Mouse (Mus musculus): ENCODE data around the gene Poc1a. TPM values are rescaled to one million over a fixed set of nuclear protein-coding genes. Genes with fewer than 3 reads are reported as not detected.
A peak's percentile ranks its signal among the peaks of the same experiment; 100 is the strongest.

The Poc1a gene
- total and polyA plus RNA-seq, 2 experiments from 2014 or later = 7.6 to 14.3 TPM

DNA sequence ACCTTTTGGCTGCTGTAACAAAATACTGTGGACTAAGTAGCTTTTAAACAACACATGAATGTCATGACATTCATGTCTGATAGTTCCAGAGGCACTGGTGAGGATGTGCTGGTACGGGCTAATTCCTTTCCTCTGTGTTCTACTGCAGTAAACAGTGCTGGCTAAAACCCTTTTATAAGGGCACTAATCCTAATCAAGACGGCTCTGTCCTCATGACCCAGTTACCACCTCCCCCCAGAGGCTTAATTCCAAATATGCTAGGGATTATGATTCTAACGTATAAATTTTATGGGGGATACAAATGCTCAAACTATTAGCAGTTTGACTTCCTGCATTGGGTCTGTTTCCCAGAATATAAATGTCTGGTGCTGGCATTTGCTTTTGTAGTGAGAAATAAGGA is 33.3 kb downstream of the Poc1a start:
- no peak for ATAC-seq

DNA sequence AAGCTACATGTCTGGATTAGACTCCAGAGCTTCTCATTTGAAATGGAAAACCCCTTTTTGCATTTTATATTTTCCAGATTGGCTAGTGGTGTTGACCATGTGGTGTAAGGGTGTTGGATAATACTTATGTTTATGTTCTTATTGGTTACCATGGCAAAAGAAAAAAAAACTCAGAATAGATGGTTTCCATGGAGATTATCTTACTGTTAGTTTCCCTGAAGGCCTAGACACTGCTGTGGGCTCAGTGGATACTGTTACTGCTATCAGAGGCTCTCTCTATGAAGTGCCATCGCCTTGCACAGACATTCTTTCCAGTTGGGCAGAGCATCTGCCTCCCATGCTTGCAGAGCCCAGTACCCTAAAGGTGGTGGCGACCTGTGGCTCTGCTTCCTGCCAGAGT is 37.2 kb downstream of the Poc1a start:
- H3K4me3 ChIP-seq (ENCODE audit: low read depth, low read length) = no peak overlapping the region
- WGBS = 53% methylated on average over 2 of the region's 2 CpGs
- ATAC-seq (peak; percentile 88), DNase-seq (peak; percentile 68)
- H3K9ac ChIP-seq = no peak overlapping the region
- H3K4me2 ChIP-seq (ENCODE audit: low read depth) = no peak overlapping the region
- H3K27me3 ChIP-seq (ENCODE audit: insufficient read depth, low read length) = no peaks in the 10 kb centered on the region
- H3K27ac ChIP-seq (ENCODE audit: low read depth, low read length) = peak overlapping the region; percentile 89
- peaks cover 14% of the 10 kb centered on the region for H3K4me1 ChIP-seq (ENCODE audit: insufficient read depth)
- no peak for TF ChIP-seq CTCF (IDR thresholded peaks at IDR 0.05; ENCODE audit: low read depth)
- H3K36me3 ChIP-seq (ENCODE audit: insufficient read depth) = no peaks in the 10 kb centered on the region
- H3K9me3 ChIP-seq (ENCODE audit: low read length) = no peaks in the 10 kb centered on the region

More for the DNA sequence above, 33.3 kb downstream of the Poc1a start:
- WGBS = 38% methylated on average over 3 of the region's 3 CpGs
- Histone ChIP-seq H3K4me3 (ENCODE audit: low read depth, low read length) (no peak overlapping the region), H3K9ac (no peak overlapping the region), H3K27me3 (ENCODE audit: insufficient read depth, low read length) (no peaks in the 10 kb centered on the region), H3K36me3 (ENCODE audit: insufficient read depth) (no peaks in the 10 kb centered on the region), H3K9me3 (ENCODE audit: low read length) (no peaks in the 10 kb centered on the region), H3K4me2 (ENCODE audit: low read depth) (no peak overlapping the region), H3K4me1 (ENCODE audit: insufficient read depth) (peaks cover 13% of the 10 kb centered on the region), H3K27ac (ENCODE audit: low read depth, low read length) (no peak overlapping the region)
- TF ChIP-seq CTCF (IDR thresholded peaks at IDR 0.05; ENCODE audit: low read depth) = no peak
- DNase-seq = no peak

DNA sequence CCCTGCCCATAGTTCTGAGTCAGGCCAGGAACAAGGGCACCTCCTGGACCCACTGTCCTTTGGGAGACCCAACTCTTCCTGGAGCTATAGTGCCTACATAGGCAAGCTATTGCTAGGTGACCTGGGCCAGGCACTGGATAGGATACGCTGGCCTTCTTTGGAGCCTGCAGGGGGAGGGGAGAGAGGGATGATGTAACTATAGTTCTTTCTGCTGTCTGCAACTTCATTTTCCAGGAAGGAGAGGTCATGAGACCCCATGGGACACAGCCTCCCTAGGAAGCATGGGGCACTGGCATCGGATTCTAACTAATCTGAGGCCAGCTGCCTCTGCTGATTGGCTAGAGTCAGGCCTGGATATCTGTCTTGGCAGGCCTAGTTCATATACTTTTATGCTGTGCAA is 38.2 kb downstream of the Poc1a start:
- H3K4me1 ChIP-seq (ENCODE audit: insufficient read depth) = peaks cover 14% of the 10 kb centered on the region
- H3K9ac ChIP-seq = no peak overlapping the region
- H3K4me3 ChIP-seq (ENCODE audit: low read depth, low read length) = no peak overlapping the region
- ATAC-seq (no peak), DNase-seq (no peak)
- TF ChIP-seq CTCF (IDR thresholded peaks at IDR 0.05; ENCODE audit: low read depth) = no peak
- no peaks in the 10 kb centered on the region for H3K27me3 ChIP-seq (ENCODE audit: insufficient read depth, low read length)
- no peaks in the 10 kb centered on the region for H3K9me3 ChIP-seq (ENCODE audit: low read length)
- H3K4me2 ChIP-seq (ENCODE audit: low read depth) = no peak overlapping the region
- no peaks in the 10 kb centered on the region for H3K36me3 ChIP-seq (ENCODE audit: insufficient read depth)
- peak overlapping the region; percentile 89 for H3K27ac ChIP-seq (ENCODE audit: low read depth, low read length)
- 64% methylated on average over 2 of the region's 2 CpGs for WGBS

DNA sequence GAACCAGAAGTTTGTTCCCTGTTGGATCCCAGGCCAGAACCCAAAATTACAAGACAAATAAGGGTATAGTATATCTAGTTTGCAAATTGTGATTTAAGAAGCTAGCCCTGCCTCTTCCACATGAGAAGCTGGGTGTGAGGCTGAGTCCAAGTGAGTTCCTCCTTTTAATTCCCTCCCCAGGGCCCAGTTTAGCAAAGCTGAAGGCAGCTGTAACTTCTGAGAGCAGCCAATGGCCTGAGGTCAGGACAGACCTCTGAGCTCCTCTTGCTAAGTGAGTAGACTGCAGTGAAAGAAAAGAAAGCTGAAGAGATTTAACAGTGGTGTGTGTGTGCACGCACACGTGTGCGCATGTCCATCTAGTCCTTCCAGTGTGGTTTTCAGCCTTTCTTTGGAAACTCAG is 41.6 kb downstream of the Poc1a start:
- no peak for DNase-seq
- Histone ChIP-seq H3K9me3 (ENCODE audit: low read length) (no peaks in the 10 kb centered on the region), H3K9ac (no peak overlapping the region), H3K27me3 (ENCODE audit: insufficient read depth, low read length) (no peaks in the 10 kb centered on the region), H3K36me3 (ENCODE audit: insufficient read depth) (no peaks in the 10 kb centered on the region), H3K4me2 (ENCODE audit: low read depth) (no peak overlapping the region), H3K4me3 (ENCODE audit: low read depth, low read length) (no peak overlapping the region), H3K27ac (ENCODE audit: low read depth, low read length) (no peak overlapping the region), H3K4me1 (ENCODE audit: insufficient read depth) (peaks cover 11% of the 10 kb centered on the region)
- 71% methylated on average over 3 of the region's 3 CpGs for WGBS
- no peak for TF ChIP-seq CTCF (IDR thresholded peaks at IDR 0.05; ENCODE audit: low read depth)
- no peak for ATAC-seq

DNA sequence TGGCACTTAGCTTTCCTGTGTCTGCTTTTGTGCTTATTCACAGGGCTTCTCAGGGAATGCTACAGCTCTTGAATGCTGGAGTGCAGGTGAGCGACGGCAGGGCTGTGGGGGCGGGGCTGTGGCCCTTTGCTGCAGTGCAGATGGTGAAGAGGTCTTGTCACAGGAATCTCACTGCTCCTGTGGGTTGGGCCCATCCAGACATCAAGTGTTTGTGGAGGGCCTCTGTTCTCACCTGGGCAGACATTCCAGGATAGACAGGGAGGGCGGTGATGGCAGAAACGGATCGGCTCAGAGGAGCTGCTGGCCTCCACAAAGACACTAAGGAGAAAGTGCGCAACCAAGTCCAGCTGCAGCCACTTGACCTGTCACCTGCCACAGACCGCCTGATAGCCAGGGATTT is 45.4 kb downstream of the Poc1a start:
- ATAC-seq = no peak
- WGBS = 81% methylated on average over 8 of the region's 8 CpGs
- Histone ChIP-seq H3K27me3 (ENCODE audit: insufficient read depth, low read length) (no peaks in the 10 kb centered on the region), H3K4me1 (ENCODE audit: insufficient read depth) (peaks cover 12% of the 10 kb centered on the region; the same call in 1 of the 2 replicates), H3K4me2 (ENCODE audit: low read depth) (no peak overlapping the region), H3K36me3 (ENCODE audit: insufficient read depth) (no peaks in the 10 kb centered on the region), H3K27ac (ENCODE audit: low read depth, low read length) (no peak overlapping the region), H3K9me3 (ENCODE audit: low read length) (no peaks in the 10 kb centered on the region), H3K9ac (no peak overlapping the region), H3K4me3 (ENCODE audit: low read depth, low read length) (no peak overlapping the region)
- no peak for TF ChIP-seq CTCF (IDR thresholded peaks at IDR 0.05; ENCODE audit: low read depth)
- DNase-seq = no peak

DNA sequence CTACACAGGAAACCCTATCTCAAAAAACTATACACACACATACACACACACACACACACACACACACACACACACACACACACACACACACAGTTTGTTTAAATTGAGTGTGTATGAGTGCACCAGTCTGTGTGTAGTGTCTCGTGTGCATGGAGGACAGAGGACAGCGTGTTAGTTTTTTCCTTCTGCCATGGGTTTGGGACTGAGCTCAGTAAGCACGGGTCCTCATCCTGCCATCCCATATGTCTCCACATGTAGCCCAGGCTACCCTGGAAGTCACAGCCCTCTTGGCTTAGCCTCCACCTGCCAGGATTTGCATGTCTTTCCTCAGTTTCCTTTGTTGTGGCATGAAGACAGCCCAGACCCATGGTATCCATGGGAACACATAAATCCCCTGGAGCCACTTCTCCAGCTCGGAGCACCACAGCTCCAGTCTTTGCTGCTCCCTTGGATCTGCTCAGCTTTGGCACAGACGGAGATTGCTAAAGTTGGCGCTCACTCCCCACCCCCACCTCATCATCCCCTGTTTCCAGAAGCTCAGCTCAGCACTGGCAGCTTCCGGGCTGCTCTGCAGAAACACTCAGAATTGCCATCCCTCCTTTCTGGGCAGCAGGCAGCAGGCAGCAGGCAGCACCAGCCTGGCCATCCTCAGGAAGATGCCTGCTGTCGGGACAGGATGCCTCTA is 46.4 kb downstream of the Poc1a start:
- no peaks in the 10 kb centered on the region for H3K9me3 ChIP-seq (ENCODE audit: low read length)
- peak; percentile 94 for ATAC-seq
- WGBS = 46% methylated on average over 8 of the region's 8 CpGs
- no peak overlapping the region for H3K4me2 ChIP-seq (ENCODE audit: low read depth)
- peak overlapping the region; percentile 85 for H3K27ac ChIP-seq (ENCODE audit: low read depth, low read length)
- no peak overlapping the region for H3K4me3 ChIP-seq (ENCODE audit: low read depth, low read length)
- no peak for TF ChIP-seq CTCF (IDR thresholded peaks at IDR 0.05; ENCODE audit: low read depth)
- H3K27me3 ChIP-seq (ENCODE audit: insufficient read depth, low read length) = no peaks in the 10 kb centered on the region
- H3K9ac ChIP-seq = no peak overlapping the region
- peak; percentile 89 for DNase-seq
- H3K36me3 ChIP-seq (ENCODE audit: insufficient read depth) = no peaks in the 10 kb centered on the region
- H3K4me1 ChIP-seq (ENCODE audit: insufficient read depth) = peaks cover 12% of the 10 kb centered on the region; the same call in 1 of the 2 replicates

DNA sequence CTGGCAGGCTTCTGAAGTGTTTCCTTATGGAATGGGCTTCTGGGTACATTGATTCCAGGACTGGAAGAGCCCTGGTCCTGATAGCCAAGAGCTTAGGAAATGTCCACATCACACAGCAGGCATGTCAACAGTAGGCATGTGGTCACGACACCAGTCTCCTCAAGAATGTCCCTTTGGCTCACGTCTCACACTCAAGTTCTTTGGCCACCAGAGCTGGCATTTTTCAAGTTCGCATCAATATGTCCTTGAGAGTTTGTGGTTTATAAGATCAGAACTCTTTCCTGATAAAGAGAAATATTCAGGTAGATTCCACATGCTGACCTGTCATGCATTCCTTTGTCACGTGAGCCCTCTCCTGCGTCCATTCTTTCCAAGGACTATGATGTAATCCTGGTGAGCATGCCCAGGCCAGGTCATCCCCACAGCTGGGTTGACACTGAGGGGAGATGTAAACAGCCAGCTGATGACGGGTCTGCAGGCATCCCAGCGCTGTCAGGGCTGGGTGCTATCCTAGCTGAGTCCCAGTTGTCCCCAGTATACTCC is 47.3 kb downstream of the Poc1a start:
- H3K27ac ChIP-seq (ENCODE audit: low read depth, low read length) = peak overlapping the region; percentile 85

More for the DNA sequence above, 47.3 kb downstream of the Poc1a start:
- Histone ChIP-seq H3K4me1 (ENCODE audit: insufficient read depth) (peaks cover 12% of the 10 kb centered on the region; the same call in 1 of the 2 replicates), H3K4me2 (ENCODE audit: low read depth) (no peak overlapping the region), H3K9me3 (ENCODE audit: low read length) (no peaks in the 10 kb centered on the region), H3K9ac (no peak overlapping the region), H3K27me3 (ENCODE audit: insufficient read depth, low read length) (no peaks in the 10 kb centered on the region), H3K36me3 (ENCODE audit: insufficient read depth) (no peaks in the 10 kb centered on the region), H3K4me3 (ENCODE audit: low read depth, low read length) (no peak overlapping the region)
- no peak for DNase-seq
- no peak for TF ChIP-seq CTCF (IDR thresholded peaks at IDR 0.05; ENCODE audit: low read depth)
- ATAC-seq = no peak
- WGBS = 81% methylated on average over 7 of the region's 7 CpGs
